Mouse (Mus musculus): ENCODE measurements at regions not wholly inside any gene's neighbourhood (a gene's known extent, or its start where the extent isn't known, plus 50 kb on each side); places are given as distances from the start of the nearest gene placed in this dataset.
"Not testable (repeated sequence)": the region's sequence is repeated elsewhere in the genome, so short reads cannot be mapped to it uniquely, and the experiment has no call there.

- TF ChIP-seq CTCF (conservative IDR thresholded peaks at IDR 0.05; ENCODE audit: low read length); NANOG (IDR thresholded peaks at IDR 0.05; ENCODE audit: borderline replicate concordance, low read length): not testable (repeated sequence)
Measured at GRCm38 (mm10) chr8:81187061-81187790, 155.1 kb upstream of the Inpp4b start.
